Mouse (Mus musculus): Measurements from ENCODE around the gene Tomm5. TPM values are rescaled to one million over a fixed set of nuclear protein-coding genes. Genes with fewer than 3 reads are reported as not detected.
"Not testable (repeated sequence)": the region's sequence is repeated elsewhere in the genome, so short reads cannot be mapped to it uniquely, and the experiment has no call there.

The Tomm5 gene
- 10 to 100 TPM; 56.8 to 69.2 (median 64.7) TPM for total RNA-seq (2022)

- DNase-seq (ENCODE audit: low spot score in 2 of 2), result peak; percentile 91 to 93
Measured at GRCm38 (mm10) chr4:45107601-45108277, at the start of gene Tomm5. Tomm5 (minus strand) TSS chr4:45108114.

DNA sequence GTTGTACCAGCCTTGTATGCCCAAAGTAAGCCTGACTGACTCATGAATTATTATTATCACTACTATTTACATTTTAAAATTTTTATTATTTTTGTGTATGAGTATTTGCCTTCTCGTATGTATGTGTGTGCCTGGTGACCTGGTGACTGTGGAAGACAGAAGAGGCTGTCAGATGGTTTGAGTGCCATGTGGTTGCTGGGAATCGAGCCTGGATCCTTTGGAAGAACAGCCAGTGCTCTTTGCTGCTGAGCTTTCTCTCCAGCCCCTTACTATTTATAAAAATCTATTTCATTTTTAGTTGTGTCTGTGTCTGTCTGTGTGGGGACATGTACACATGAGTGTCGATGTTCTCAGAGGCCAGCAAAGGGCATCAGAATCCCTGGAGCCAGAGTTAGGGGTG, 48.5 kb upstream of the Tomm5 start:
- no peak for DNase-seq (ENCODE audit: low spot score in 2 of 2)

GRCm38 (mm10) chr4:45143005-45143404, 35.1 kb upstream of the Tomm5 start:
- DNase-seq (ENCODE audit: low spot score in 2 of 2), result no peak

DNA sequence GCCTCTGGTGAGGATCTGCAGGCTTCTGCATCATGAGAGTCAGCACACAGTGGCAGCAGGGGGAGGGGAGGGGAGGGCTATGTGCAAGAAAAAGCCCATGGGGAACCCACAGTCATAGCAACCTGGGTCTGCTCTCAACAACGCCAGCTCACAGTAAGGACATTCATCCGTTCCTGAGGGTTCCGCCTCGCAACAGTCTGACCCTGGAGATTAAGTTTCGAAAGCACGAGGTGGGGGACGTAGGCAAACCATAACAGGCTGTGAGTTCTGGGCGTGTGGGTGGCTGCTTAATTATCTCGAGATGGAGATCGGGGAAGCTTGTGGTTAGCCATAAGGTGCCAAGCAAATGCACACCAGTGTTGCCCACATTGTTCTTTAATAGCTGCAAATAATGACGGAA, 34.5 kb upstream of the Tomm5 start:
- peak; percentile 35 to 40 for DNase-seq (ENCODE audit: low spot score in 2 of 2)

GRCm38 (mm10) chr4:45141835-45142234, 33.9 kb upstream of the Tomm5 start:
- DNase-seq (ENCODE audit: low spot score in 2 of 2), result no peak

DNA sequence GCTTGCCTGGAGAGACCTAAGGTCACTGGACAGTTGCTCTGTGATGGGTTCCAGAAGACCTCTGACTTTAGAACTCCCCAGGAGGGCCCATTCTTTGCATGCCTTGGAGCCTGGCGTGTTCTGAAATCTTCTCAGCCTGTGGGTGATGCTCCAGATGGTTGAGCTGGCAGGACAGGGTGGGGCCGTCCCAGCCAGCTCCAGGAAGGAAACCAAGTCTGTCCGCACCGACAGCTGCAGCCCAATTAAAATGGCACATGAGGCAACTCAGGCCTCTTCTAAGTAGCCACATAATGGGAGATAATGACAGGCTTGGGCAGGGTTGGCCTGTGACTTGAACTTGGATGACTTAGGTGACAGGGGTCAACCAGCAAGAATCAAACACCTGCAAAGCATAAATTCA, 29.7 kb upstream of the Tomm5 start:
- no peak for DNase-seq (ENCODE audit: low spot score in 2 of 2)

GRCm38 (mm10) chr4:45134471-45134870, 26.6 kb upstream of the Tomm5 start:
- DNase-seq (ENCODE audit: low spot score in 2 of 2), result no peak

DNA sequence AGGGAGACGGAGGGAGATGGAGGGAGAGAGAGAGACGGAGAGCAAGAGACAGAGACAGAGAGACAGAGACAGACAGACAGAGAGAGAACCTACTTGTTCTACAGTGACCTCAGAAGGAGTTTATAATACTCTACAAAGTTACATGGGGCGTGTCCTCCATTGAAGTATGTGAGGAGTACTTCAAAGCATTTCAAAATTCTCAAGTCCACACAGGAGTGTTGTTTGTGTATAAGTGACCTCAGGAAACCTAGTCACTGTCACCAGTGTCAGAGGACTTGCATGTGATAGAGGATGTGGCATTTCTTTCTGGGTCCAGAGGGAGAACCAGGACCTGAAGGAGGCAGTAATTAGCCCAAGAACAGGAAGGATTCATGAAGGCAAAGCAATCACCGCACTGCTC, 23.1 kb upstream of the Tomm5 start:
- DNase-seq (ENCODE audit: low spot score in 2 of 2), result no peak

DNA sequence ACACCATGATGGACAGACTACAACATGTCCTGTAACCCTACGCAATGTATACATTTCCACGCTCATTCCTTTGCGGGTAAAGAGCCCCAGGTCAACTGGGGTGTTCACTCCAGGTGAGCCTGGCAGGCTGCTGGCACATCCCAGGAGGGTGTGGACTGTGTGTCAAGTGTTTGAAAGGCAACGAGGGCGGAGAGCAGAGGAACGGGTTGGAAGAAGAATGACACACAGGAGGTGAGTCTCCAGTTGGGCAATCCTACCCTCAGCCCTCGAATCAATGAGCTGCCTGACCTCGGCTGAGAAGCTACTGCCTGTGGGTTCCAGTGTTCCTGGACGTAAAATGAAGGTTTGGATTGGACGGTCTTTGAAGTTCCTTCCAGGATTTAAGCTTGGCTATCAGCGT, 13.4 kb upstream of the Tomm5 start:
- no peak for DNase-seq (ENCODE audit: low spot score in 2 of 2)

- no peak for DNase-seq (ENCODE audit: low spot score in 2 of 2)
Measured at GRCm38 (mm10) chr4:45108456-45109110, 669 bp upstream of the Tomm5 start.

GRCm38 (mm10) chr4:45107066-45107465, 848 bp downstream of the Tomm5 start:
- DNase-seq (ENCODE audit: low spot score in 2 of 2), result no peak

- DNase-seq (ENCODE audit: low spot score in 2 of 2), result no peak
Measured at GRCm38 (mm10) chr4:45106409-45106808, 1.5 kb downstream of the Tomm5 start.

DNA sequence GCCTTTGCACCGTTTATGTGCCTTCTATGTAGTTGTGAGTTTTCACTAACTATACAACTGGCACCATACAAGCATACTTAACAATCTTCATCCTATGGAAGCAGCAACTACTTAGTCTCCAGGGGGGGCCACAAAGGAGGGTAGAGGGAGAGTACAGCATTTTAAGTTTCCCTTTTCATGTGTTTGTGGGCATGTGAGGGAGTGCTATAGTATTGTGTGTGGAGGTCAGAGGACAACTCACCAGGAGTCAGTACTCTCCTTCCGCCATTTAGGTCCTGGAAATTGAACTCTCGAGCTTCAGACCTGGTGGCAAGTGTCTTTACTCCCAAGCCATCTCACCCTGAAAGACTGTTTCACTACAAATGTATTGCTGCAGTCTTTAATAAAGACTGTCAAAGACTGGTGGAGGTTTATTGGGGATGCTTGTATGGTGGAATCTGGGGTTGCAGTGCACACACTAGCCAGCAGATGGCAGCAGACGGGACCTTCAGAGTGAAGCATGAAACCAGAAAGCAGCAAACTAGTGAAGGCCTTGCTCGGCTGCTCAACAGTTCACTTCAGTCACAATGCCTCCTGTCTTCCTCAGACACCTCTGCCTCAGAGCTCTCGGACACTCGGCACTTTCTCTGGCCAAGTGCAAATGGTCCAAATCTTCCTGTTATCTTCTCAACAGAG, 10.6 kb downstream of the Tomm5 start:
- peak in 1 of 2 experiments; percentile 77 for DNase-seq (ENCODE audit: low spot score in 2 of 2)

GRCm38 (mm10) chr4:45084895-45085290, 23.0 kb downstream of the Tomm5 start:
- DNase-seq (ENCODE audit: low spot score in 2 of 2), result no peak

DNA sequence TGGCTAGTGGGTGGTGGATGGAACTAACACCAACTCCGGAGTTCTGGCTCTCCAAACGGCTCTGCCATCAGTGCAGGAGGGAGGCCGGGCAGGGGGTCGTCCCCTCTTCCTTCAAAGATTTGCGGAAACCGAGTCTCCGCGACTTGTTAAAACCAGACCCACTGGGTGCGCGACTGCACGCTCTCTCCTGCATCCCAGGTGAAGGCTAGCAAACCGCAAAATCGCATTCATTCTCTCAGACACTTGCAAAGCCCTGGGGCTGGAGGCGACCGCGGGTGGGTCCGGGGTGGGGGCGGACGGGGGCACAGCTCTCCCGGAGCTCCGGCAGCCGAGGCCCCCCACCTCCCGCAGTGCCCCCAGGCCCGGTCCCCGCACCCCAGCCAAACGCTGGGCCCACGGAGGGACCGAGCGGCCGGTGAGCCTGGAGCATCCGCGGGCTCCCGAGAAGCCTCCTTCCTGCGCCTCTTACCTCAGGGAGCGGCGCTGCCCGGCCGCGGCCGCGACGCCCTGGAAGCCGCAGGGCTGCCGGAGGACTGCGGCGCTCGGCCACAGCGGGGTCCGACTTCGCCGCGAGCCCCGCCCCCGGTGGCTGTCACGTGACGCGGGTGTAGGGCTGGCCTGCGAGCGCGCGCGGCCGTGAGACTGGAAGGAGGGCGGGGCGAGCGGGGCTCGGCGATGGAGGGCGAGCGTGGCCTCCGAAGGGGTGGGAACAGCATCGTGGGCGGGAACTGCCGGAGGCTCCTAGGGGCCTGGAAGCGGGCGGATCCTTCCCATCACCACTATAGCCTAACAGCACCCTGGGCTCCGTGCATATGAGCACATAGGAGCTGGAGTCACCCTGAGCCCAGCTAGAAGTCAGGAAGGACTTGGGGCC, 23.7 kb downstream of the Tomm5 start, which contains the start of gene Fbxo10:
TSS of gene Fbxo10 (minus strand) at position 584 of the 874 bp plus-strand sequence.
- DNase-seq (ENCODE audit: low spot score in 2 of 2), result peak; percentile 82 to 85

GRCm38 (mm10) chr4:45083487-45083886, 24.4 kb downstream of the Tomm5 start:
- DNase-seq (ENCODE audit: low spot score in 2 of 2), result peak; percentile 36 to 40

GRCm38 (mm10) chr4:45082951-45083350, 25.0 kb downstream of the Tomm5 start:
- DNase-seq (ENCODE audit: low spot score in 2 of 2), result peak in 1 of 2 experiments; percentile 13

GRCm38 (mm10) chr4:45081041-45081440, 26.9 kb downstream of the Tomm5 start:
- DNase-seq (ENCODE audit: low spot score in 2 of 2), result not testable (repeated sequence)

DNA sequence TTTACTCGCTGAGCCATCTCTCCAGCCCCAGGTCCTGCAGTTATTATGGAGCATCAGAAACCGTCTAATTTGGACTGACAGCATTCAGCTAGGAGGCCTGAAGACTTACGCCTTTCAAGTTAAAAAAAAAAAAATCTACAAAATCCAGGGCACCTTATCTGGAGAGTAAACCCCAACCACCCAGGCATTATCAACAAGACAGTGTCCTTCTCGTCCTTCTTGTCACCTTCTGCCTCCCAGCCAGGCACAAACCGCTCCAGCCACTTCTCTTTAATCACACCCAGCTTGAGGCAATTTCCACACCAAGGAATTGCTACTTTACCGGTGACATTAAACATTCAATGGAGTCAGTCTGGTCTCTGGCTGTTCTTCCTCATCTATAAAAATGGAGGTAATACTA, 34.4 kb downstream of the Tomm5 start:
- DNase-seq (ENCODE audit: low spot score in 2 of 2), result no peak

- no peak for DNase-seq (ENCODE audit: low spot score in 2 of 2)
Measured at GRCm38 (mm10) chr4:45072261-45072973, 35.5 kb downstream of the Tomm5 start.

DNA sequence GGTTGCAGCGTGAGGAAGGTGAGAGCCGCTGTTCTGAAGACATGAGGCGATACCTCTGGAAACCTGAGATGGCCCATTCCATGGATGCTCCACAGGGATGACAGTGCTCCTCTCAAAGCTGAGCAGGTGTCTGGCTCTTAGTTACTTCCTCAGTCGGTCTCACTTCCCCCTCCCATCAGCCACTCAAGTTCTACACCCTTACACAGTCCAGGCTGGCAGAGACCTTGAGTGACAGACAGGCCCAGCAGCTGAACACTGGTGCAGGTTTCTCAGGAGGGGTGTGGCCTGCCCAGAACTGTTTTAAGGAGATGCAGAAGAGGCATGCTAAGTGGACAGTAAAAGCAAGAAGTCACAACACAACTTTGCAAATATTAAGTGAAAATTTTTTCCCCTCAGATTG, 40.2 kb downstream of the Tomm5 start:
- no peak for DNase-seq (ENCODE audit: low spot score in 2 of 2)

All from layer of hippocampus, adult 8-10 months (tissue).